Mouse (Mus musculus): ENCODE data around the gene Ebf1. TPM values are rescaled to one million over a fixed set of nuclear protein-coding genes. Genes with fewer than 3 reads are reported as not detected.

The Ebf1 gene
- polyA plus RNA-seq, 1 experiment from 2014 or later = 30.7 TPM

DNA sequence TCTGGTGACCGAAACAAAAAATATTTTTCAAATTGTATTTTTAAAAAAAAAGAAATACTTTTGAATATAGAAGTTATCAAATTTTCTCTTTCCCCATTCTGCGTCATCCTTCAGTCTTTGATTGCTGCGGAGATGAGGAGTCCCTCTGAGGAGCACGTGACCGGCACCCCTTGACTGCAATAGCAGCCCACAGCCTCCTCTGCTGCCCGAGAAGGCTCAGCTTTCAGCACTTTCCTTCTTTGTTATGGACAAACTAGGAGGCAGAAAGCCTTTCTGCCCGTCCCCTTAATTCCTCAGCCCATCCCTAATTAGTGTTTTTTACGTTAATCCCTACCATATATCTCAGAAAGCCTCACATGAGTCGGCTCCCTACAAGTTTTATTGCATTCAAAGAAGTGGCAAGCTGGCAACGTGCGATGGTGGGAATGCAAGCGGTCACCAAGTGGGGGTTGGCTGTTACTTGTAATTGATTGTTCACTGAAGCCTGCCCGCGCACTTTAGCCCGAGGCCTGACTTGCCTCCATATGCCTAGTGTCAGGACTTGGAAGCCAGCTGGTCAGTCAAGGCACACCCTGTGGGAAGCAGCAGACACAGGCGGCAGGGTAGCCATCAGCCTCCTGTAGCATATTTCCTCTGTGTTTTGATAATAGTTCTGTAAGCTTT lies 79.6 kb downstream of the Ebf1 start:
- 5% methylated on average over 16 of the region's 16 CpGs for WGBS
- ATAC-seq = peak; percentile 80
- no peak overlapping the region for H3K27ac ChIP-seq
- no peaks in the 10 kb centered on the region for H3K9me3 ChIP-seq (replicated peaks)
- H3K4me3 ChIP-seq = 0 out of 2 replicates have a peak overlapping the region, but pooled peaks have one; percentile 13
- peaks cover 26% of the 10 kb centered on the region for H3K27me3 ChIP-seq
- H3K36me3 ChIP-seq (ENCODE audit: poor library complexity, severe bottlenecking) = no peaks in the 10 kb centered on the region
- peak overlapping the region; percentile 48 for H3K4me2 ChIP-seq
- H3K4me1 ChIP-seq = peaks cover 6% of the 10 kb centered on the region
- no peak overlapping the region for H3K9ac ChIP-seq

DNA sequence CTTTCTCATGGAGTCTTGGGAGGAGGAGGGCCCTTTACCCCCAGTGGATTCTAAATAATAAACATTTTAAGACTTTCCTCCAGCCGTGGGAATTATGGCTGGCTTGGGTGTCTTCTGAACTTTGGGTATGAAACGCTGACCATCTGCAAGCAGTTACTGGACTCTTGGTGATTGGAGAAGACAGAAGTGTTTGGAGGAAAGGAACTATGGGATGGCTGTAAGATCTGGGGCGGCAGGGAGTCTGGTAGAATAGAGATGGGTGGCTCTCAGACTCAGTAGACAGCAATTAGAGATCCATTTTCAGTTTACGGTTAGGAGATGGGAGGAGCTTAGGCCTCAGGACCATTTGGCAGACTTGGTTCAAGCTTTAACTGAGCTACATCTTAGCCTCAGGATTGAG lies 83.1 kb downstream of the Ebf1 start:
- Histone ChIP-seq H3K9ac (no peak overlapping the region), H3K9me3 (replicated peaks) (no peaks in the 10 kb centered on the region), H3K4me2 (no peak overlapping the region), H3K27ac (no peak overlapping the region), H3K4me1 (peaks cover 6% of the 10 kb centered on the region), H3K27me3 (peaks cover 26% of the 10 kb centered on the region), H3K36me3 (ENCODE audit: poor library complexity, severe bottlenecking) (no peaks in the 10 kb centered on the region), H3K4me3 (no peak overlapping the region)
- ATAC-seq = no peak
- 87% methylated on average over 4 of the region's 4 CpGs for WGBS

GRCm38 (mm10) chr11:44701221-44701810 lies 84.2 kb downstream of the Ebf1 start:
- 52% methylated on average over 11 of the region's 11 CpGs for WGBS
- no peak overlapping the region for H3K4me2 ChIP-seq
- H3K27me3 ChIP-seq = peaks cover 27% of the 10 kb centered on the region
- no peaks in the 10 kb centered on the region for H3K36me3 ChIP-seq (ENCODE audit: poor library complexity, severe bottlenecking)
- no peak overlapping the region for H3K4me3 ChIP-seq
- H3K9me3 ChIP-seq (replicated peaks) = no peaks in the 10 kb centered on the region
- peaks cover 6% of the 10 kb centered on the region for H3K4me1 ChIP-seq
- no peak overlapping the region for H3K27ac ChIP-seq
- H3K9ac ChIP-seq = no peak overlapping the region
- no peak for ATAC-seq

GRCm38 (mm10) chr11:44701864-44702263 lies 84.7 kb downstream of the Ebf1 start:
- H3K9ac ChIP-seq = no peak overlapping the region
- ATAC-seq = no peak
- H3K4me2 ChIP-seq = no peak overlapping the region
- H3K4me1 ChIP-seq = peaks cover 2% of the 10 kb centered on the region
- no peaks in the 10 kb centered on the region for H3K9me3 ChIP-seq (replicated peaks)
- peaks cover 32% of the 10 kb centered on the region for H3K27me3 ChIP-seq
- H3K4me3 ChIP-seq = no peak overlapping the region
- 74% methylated on average over 1 of the region's 1 CpGs for WGBS
- no peak overlapping the region for H3K27ac ChIP-seq
- H3K36me3 ChIP-seq (ENCODE audit: poor library complexity, severe bottlenecking) = no peaks in the 10 kb centered on the region

- Histone ChIP-seq H3K4me2 (no peak overlapping the region), H3K4me3 (no peak overlapping the region), H3K9ac (no peak overlapping the region), H3K9me3 (replicated peaks) (no peaks in the 10 kb centered on the region), H3K27me3 (peaks cover 28% of the 10 kb centered on the region), H3K27ac (no peak overlapping the region), H3K4me1 (peaks cover 7% of the 10 kb centered on the region; the same call in 1 of the 2 replicates), H3K36me3 (ENCODE audit: poor library complexity, severe bottlenecking) (no peaks in the 10 kb centered on the region)
- no peak for ATAC-seq
- 93% methylated on average over 8 of the region's 8 CpGs for WGBS
Observed at GRCm38 (mm10) chr11:44702716-44703486, 85.8 kb downstream of the Ebf1 start.

GRCm38 (mm10) chr11:44703951-44704350 lies 86.8 kb downstream of the Ebf1 start:
- no peak overlapping the region for H3K4me2 ChIP-seq
- ATAC-seq = no peak
- WGBS = 95% methylated on average over 5 of the region's 5 CpGs
- H3K27ac ChIP-seq = no peak overlapping the region
- peaks cover 28% of the 10 kb centered on the region for H3K27me3 ChIP-seq
- H3K36me3 ChIP-seq (ENCODE audit: poor library complexity, severe bottlenecking) = no peaks in the 10 kb centered on the region
- no peaks in the 10 kb centered on the region for H3K9me3 ChIP-seq (replicated peaks)
- no peak overlapping the region for H3K9ac ChIP-seq
- peaks cover 7% of the 10 kb centered on the region; the same call in 1 of the 2 replicates for H3K4me1 ChIP-seq
- H3K4me3 ChIP-seq = no peak overlapping the region

DNA sequence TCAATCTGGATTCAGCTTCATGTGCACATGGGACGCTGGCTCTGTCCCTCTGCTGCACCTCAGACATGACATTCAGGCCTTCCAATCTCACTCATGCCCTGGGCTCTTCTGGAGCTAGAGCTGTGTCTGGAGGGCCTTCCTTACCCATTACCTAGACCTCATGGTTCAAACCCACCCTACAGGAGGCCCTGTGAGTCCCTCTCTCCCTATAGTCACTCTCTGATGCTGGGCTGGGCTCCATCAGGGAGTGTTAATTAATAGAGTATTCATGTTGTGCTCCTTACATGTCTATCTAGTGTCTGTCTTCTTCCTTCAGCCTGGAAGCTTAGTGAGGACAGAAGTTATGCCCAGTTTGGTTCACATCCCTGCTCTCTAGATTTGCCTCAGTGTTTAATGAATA lies 88.7 kb downstream of the Ebf1 start:
- Histone ChIP-seq H3K4me2 (no peak overlapping the region), H3K27me3 (peaks cover 25% of the 10 kb centered on the region), H3K9me3 (replicated peaks) (no peaks in the 10 kb centered on the region), H3K27ac (no peak overlapping the region), H3K4me1 (peaks cover 7% of the 10 kb centered on the region; the same call in 1 of the 2 replicates), H3K9ac (no peak overlapping the region), H3K4me3 (no peak overlapping the region), H3K36me3 (ENCODE audit: poor library complexity, severe bottlenecking) (no peaks in the 10 kb centered on the region)
- whole genome bisulfite sequencing = 82% methylated on average over 1 of the region's 1 CpGs
- ATAC-seq = no peak

DNA sequence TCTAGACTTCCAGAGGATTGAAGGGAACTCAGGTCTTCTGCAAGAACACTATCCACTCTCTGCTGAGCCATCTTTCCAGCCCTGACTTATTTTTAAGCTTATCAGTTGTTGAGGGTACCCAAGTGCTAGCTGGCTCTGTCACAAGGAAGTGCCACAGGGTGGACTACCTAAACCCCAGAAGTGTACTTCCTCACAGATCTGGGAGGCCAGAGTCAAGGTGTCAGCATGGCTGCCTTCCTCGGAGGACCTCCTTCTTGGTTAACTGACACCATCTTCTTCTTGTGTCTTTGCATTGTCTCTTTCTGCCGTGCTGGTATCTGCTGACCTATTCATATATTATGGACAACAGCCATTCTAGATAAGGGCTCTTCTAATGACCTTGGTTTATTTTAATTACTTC lies 89.3 kb downstream of the Ebf1 start:
- H3K27me3 ChIP-seq = peaks cover 25% of the 10 kb centered on the region
- H3K36me3 ChIP-seq (ENCODE audit: poor library complexity, severe bottlenecking) = no peaks in the 10 kb centered on the region
- H3K9ac ChIP-seq = no peak overlapping the region
- no peak overlapping the region for H3K27ac ChIP-seq
- WGBS = 87% methylated on average over 2 of the region's 2 CpGs
- H3K4me3 ChIP-seq = no peak overlapping the region
- H3K4me2 ChIP-seq = no peak overlapping the region
- H3K4me1 ChIP-seq = peaks cover 7% of the 10 kb centered on the region; the same call in 1 of the 2 replicates
- no peak for ATAC-seq
- no peaks in the 10 kb centered on the region for H3K9me3 ChIP-seq (replicated peaks)

- 0 out of 2 replicates have a peak overlapping the region, but pooled peaks have one; percentile 15 for H3K4me2 ChIP-seq
- peaks cover 25% of the 10 kb centered on the region for H3K27me3 ChIP-seq
- no peak for ATAC-seq
- no peaks in the 10 kb centered on the region for H3K9me3 ChIP-seq (replicated peaks)
- 12% methylated on average over 13 of the region's 13 CpGs for WGBS
- no peak overlapping the region for H3K27ac ChIP-seq
- H3K9ac ChIP-seq = no peak overlapping the region
- no peak overlapping the region for H3K4me3 ChIP-seq
- no peaks in the 10 kb centered on the region for H3K36me3 ChIP-seq (ENCODE audit: poor library complexity, severe bottlenecking)
- peaks cover 7% of the 10 kb centered on the region; the same call in 1 of the 2 replicates for H3K4me1 ChIP-seq
Observed at GRCm38 (mm10) chr11:44707381-44708289, 90.5 kb downstream of the Ebf1 start.

DNA sequence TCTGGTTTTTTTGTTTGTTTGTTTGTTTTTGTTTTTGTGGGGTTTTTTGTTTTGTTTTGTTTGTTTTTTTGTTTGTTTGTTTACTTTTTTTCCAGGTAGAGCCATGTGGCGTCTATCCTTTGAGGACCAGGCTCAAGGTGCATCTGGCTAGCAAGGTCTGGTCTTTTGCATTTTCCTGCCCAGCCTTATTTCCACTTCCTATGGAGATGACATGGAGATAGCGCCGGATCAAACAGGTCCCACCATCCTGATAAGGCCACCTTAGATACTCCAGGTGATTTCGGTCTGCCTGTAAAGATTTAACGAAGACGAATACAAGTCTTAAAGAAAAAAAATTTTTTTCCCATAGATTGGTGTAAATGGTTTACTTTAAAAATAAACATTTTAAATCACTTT lies 91.2 kb downstream of the Ebf1 start:
- H3K27ac ChIP-seq = no peak overlapping the region
- H3K4me1 ChIP-seq = peaks cover 7% of the 10 kb centered on the region; the same call in 1 of the 2 replicates
- H3K4me3 ChIP-seq = no peak overlapping the region
- no peak overlapping the region for H3K9ac ChIP-seq
- no peaks in the 10 kb centered on the region for H3K36me3 ChIP-seq (ENCODE audit: poor library complexity, severe bottlenecking)
- ATAC-seq = no peak
- WGBS = 83% methylated on average over 6 of the region's 6 CpGs
- H3K27me3 ChIP-seq = peaks cover 25% of the 10 kb centered on the region
- no peak overlapping the region for H3K4me2 ChIP-seq
- H3K9me3 ChIP-seq (replicated peaks) = no peaks in the 10 kb centered on the region

- Histone ChIP-seq H3K4me2 (no peak overlapping the region), H3K9ac (no peak overlapping the region), H3K4me1 (peaks cover 7% of the 10 kb centered on the region; the same call in 1 of the 2 replicates), H3K27ac (no peak overlapping the region), H3K9me3 (replicated peaks) (no peaks in the 10 kb centered on the region), H3K4me3 (no peak overlapping the region), H3K36me3 (ENCODE audit: poor library complexity, severe bottlenecking) (no peaks in the 10 kb centered on the region), H3K27me3 (peaks cover 21% of the 10 kb centered on the region)
- no peak for ATAC-seq
Observed at GRCm38 (mm10) chr11:44709073-44709618, 92.0 kb downstream of the Ebf1 start.
